Mouse (Mus musculus) midbrain, embryonic 14.5 days (tissue): Measurements from ENCODE around the gene Slc26a9. TPM values are rescaled to one million over a fixed set of nuclear protein-coding genes. Genes with fewer than 3 reads are reported as not detected.
A peak's percentile ranks its signal among the peaks of the same experiment; 100 is the strongest.

Source experiments
- ATAC-seq: fragments of 200-750 bp; cut with Nextera tagmentation; 2 replicates; pipeline ENCODE4 v1.8.0; 2017; ENCODE audit warnings: moderate number of reproducible peaks, moderate library complexity; ENCODE audit not compliant: low FRiP score, low TSS enrichment
- DNase-seq: peaks from one replicate; pipeline ENCODE4 v3.0.0-alpha.2; 2015
- H3K27ac ChIP-seq: fragments of 300-500 bp; sonication (generic); replicated peaks from 2 replicates; pipeline ENCODE4 v1.5.1; 2014; ENCODE audit warnings: mild to moderate bottlenecking, low read depth, low read length, moderate library complexity
- H3K27me3 ChIP-seq: fragments of 300-500 bp; sonication (generic); 2 replicates; pipeline ENCODE4 v1.6.1; 2014; ENCODE audit warnings: low read length, control low read depth, mixed read lengths; ENCODE audit not compliant: control insufficient read depth, insufficient read depth
- H3K36me3 ChIP-seq: fragments of 300-500 bp; sonication (generic); 2 replicates; pipeline ENCODE4 v1.6.1; 2014; ENCODE audit warnings: low read length, control low read depth; ENCODE audit not compliant: control insufficient read depth, insufficient read depth
- H3K4me1 ChIP-seq: fragments of 300-500 bp; sonication (generic); 2 replicates; pipeline ENCODE4 v1.6.1; 2014; ENCODE audit warnings: mild to moderate bottlenecking, antibody characterized with exemption, low read length, control low read depth; ENCODE audit not compliant: control insufficient read depth, insufficient read depth
- H3K4me2 ChIP-seq: fragments of 300-500 bp; sonication (generic); 2 replicates; pipeline ENCODE4 v1.6.1; 2014; ENCODE audit warnings: mild to moderate bottlenecking, low read length, moderate library complexity
- H3K4me3 ChIP-seq: fragments of 300-500 bp; sonication (generic); replicated peaks from 2 replicates; pipeline ENCODE4 v1.5.1; 2014; ENCODE audit warnings: low read depth, low read length
- H3K9ac ChIP-seq: fragments of 300-500 bp; sonication (generic); replicated peaks from 2 replicates; pipeline ENCODE4 v1.6.1; 2014; ENCODE audit warnings: mild to moderate bottlenecking, low read length, moderate library complexity
- H3K9me3 ChIP-seq: fragments of 300-500 bp; sonication (generic); 2 replicates; pipeline ENCODE4 v1.6.1; 2016; ENCODE audit warnings: low read length, control low read depth, mixed read lengths; ENCODE audit not compliant: control insufficient read depth
- WGBS: fragments of 180-500 bp; shearing (Covaris S2); extraction: QIAGEN DNeasy Blood & Tissue Kit; methylation state at CpG from one replicate; pipeline ENCODE4 v1.1.7; 2014; 5-methylcytosine and 5-hydroxymethylcytosine counted together
- polyA plus RNA-seq: library from polyadenylated mRNA; unstranded; fragments of >200 nt; fragmentation: Nextera tagmentation; extraction: Ambion mirVana; gene quantifications from 2 replicates; pipeline ENCODE4 v1.2.1, GENCODE M21; 2014

The Slc26a9 gene
- polyA plus RNA-seq, 1 experiment from 2014 or later: 0.04 TPM

GRCm38 (mm10) chr1:131730639-131731437 lies 13.0 kb upstream of the Slc26a9 start:
- 84% methylated on average over 12 of the region's 12 CpGs for WGBS
- no peak overlapping the region for H3K9ac ChIP-seq
- H3K27me3 ChIP-seq: no peaks in the 10 kb centered on the region
- H3K4me1 ChIP-seq: no peaks in the 10 kb centered on the region
- ATAC-seq (no peak), DNase-seq (no peak)
- no peak overlapping the region for H3K4me3 ChIP-seq
- no peaks in the 10 kb centered on the region for H3K9me3 ChIP-seq
- no peaks in the 10 kb centered on the region for H3K36me3 ChIP-seq
- no peak overlapping the region for H3K27ac ChIP-seq
- no peak overlapping the region for H3K4me2 ChIP-seq

- H3K27me3 ChIP-seq: no peaks in the 10 kb centered on the region
- no peaks in the 10 kb centered on the region for H3K9me3 ChIP-seq
- H3K4me1 ChIP-seq: no peaks in the 10 kb centered on the region
- ATAC-seq: no peak
- H3K4me3 ChIP-seq: no peak overlapping the region
- no peaks in the 10 kb centered on the region for H3K36me3 ChIP-seq
- no peak overlapping the region for H3K4me2 ChIP-seq
- no peak overlapping the region for H3K27ac ChIP-seq
- 25% methylated on average over 13 of the region's 13 CpGs for WGBS
- no peak overlapping the region for H3K9ac ChIP-seq
- DNase-seq: no peak
Measured at GRCm38 (mm10) chr1:131733474-131734180, 10.2 kb upstream of the Slc26a9 start.

GRCm38 (mm10) chr1:131734657-131735273 lies 9.1 kb upstream of the Slc26a9 start:
- no peak overlapping the region for H3K27ac ChIP-seq
- H3K36me3 ChIP-seq: no peaks in the 10 kb centered on the region
- no peaks in the 10 kb centered on the region for H3K27me3 ChIP-seq
- H3K4me1 ChIP-seq: no peaks in the 10 kb centered on the region
- H3K4me2 ChIP-seq: no peak overlapping the region
- ATAC-seq (no peak), DNase-seq (no peak)
- H3K9ac ChIP-seq: no peak overlapping the region
- WGBS: 96% methylated on average over 6 of the region's 6 CpGs
- H3K9me3 ChIP-seq: no peaks in the 10 kb centered on the region
- no peak overlapping the region for H3K4me3 ChIP-seq

- no peaks in the 10 kb centered on the region for H3K9me3 ChIP-seq
- H3K27ac ChIP-seq: no peak overlapping the region
- no peaks in the 10 kb centered on the region for H3K36me3 ChIP-seq
- no peak overlapping the region for H3K9ac ChIP-seq
- H3K4me2 ChIP-seq: no peak overlapping the region
- H3K4me1 ChIP-seq: no peaks in the 10 kb centered on the region
- no peak overlapping the region for H3K4me3 ChIP-seq
- ATAC-seq (no peak), DNase-seq (no peak)
- no peaks in the 10 kb centered on the region for H3K27me3 ChIP-seq
- 92% methylated on average over 9 of the region's 9 CpGs for WGBS
Measured at GRCm38 (mm10) chr1:131736494-131736893, 7.3 kb upstream of the Slc26a9 start.

GRCm38 (mm10) chr1:131737269-131737668 lies 6.6 kb upstream of the Slc26a9 start:
- H3K27me3 ChIP-seq: no peaks in the 10 kb centered on the region
- no peaks in the 10 kb centered on the region for H3K9me3 ChIP-seq
- no peak; the same call in 1 of the 2 replicates for ATAC-seq
- WGBS: 70% methylated on average over 5 of the region's 5 CpGs
- H3K4me3 ChIP-seq: no peak overlapping the region
- H3K36me3 ChIP-seq: no peaks in the 10 kb centered on the region
- peak; percentile 45 for DNase-seq
- no peak overlapping the region for H3K9ac ChIP-seq
- no peak overlapping the region for H3K4me2 ChIP-seq
- no peaks in the 10 kb centered on the region for H3K4me1 ChIP-seq
- no peak overlapping the region for H3K27ac ChIP-seq

GRCm38 (mm10) chr1:131738760-131739159 lies 5.1 kb upstream of the Slc26a9 start:
- Histone ChIP-seq H3K27me3 (no peaks in the 10 kb centered on the region), H3K27ac (no peak overlapping the region), H3K4me2 (no peak overlapping the region), H3K4me1 (no peaks in the 10 kb centered on the region), H3K4me3 (no peak overlapping the region), H3K9ac (no peak overlapping the region), H3K36me3 (no peaks in the 10 kb centered on the region), H3K9me3 (no peaks in the 10 kb centered on the region)
- ATAC-seq: no peak
- WGBS: 84% methylated on average over 1 of the region's 1 CpGs
- DNase-seq: no peak

- DNase-seq (no peak), ATAC-seq (no peak)
Measured at GRCm38 (mm10) chr1:131739481-131740160, 4.2 kb upstream of the Slc26a9 start.

GRCm38 (mm10) chr1:131745391-131745790 lies 1.6 kb downstream of the Slc26a9 start:
- H3K4me3 ChIP-seq: no peak overlapping the region
- H3K27ac ChIP-seq: no peak overlapping the region

More at GRCm38 (mm10) chr1:131739481-131740160, 4.2 kb upstream of the Slc26a9 start:
- WGBS: 95% methylated on average over 9 of the region's 9 CpGs
- H3K9me3 ChIP-seq: no peaks in the 10 kb centered on the region
- no peak overlapping the region for H3K4me3 ChIP-seq
- no peaks in the 10 kb centered on the region for H3K4me1 ChIP-seq
- H3K27ac ChIP-seq: no peak overlapping the region
- H3K36me3 ChIP-seq: no peaks in the 10 kb centered on the region
- no peak overlapping the region for H3K9ac ChIP-seq
- no peaks in the 10 kb centered on the region for H3K27me3 ChIP-seq
- H3K4me2 ChIP-seq: no peak overlapping the region

More at GRCm38 (mm10) chr1:131745391-131745790, 1.6 kb downstream of the Slc26a9 start:
- Histone ChIP-seq H3K9ac (no peak overlapping the region), H3K9me3 (no peaks in the 10 kb centered on the region), H3K4me2 (no peak overlapping the region), H3K4me1 (no peaks in the 10 kb centered on the region), H3K36me3 (no peaks in the 10 kb centered on the region), H3K27me3 (no peaks in the 10 kb centered on the region)
- 69% methylated on average over 5 of the region's 5 CpGs for WGBS
- DNase-seq (no peak), ATAC-seq (no peak)
